Mouse (Mus musculus) thymus, postnatal 4 days (tissue): ENCODE measurements around the gene Phyhd1.

Experiments
- DNase-seq: peaks from one replicate; pipeline ENCODE4 v3.0.0; 2021

Phyhd1 gene

GRCm38 (mm10) chr2:30285416-30286181, 19.6 kb downstream of the Phyhd1 start:
- DNase-seq = no peak

- DNase-seq = peak; percentile 100
Measured at GRCm38 (mm10) chr2:30286192-30287026, 20.4 kb downstream of the Phyhd1 start, which contains the start of the genes Dolk and Nup188. Dolk (minus strand) TSS chr2:30286334. Nup188 (plus strand) TSS chr2:30286397.

DNA sequence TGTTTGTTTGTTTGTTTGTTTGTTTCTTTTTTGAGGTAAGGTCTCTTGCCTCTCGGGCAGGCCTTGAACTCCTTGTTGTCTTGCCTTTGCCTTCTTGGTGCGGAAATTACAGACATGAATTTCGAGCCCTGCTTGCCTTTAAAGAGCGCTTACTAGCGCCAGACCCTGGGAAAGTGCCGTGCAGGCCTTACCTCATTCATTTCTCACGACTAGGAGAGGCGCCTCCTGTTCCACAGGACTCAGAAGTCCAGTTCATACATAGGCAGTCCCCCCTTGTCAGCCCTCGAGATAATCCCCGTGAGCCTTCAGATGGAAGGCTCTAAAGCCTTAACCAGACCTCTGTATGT, 21.0 kb downstream of the Phyhd1 start:
- peak; percentile 43 for DNase-seq

GRCm38 (mm10) chr2:30299525-30299924, 33.5 kb downstream of the Phyhd1 start:
- DNase-seq = no peak

- no peak for DNase-seq
Measured at GRCm38 (mm10) chr2:30299966-30300365, 34.0 kb downstream of the Phyhd1 start.

GRCm38 (mm10) chr2:30306087-30306486, 40.1 kb downstream of the Phyhd1 start:
- DNase-seq = no peak

- DNase-seq = no peak
Measured at GRCm38 (mm10) chr2:30309351-30309750, 43.3 kb downstream of the Phyhd1 start.

DNA sequence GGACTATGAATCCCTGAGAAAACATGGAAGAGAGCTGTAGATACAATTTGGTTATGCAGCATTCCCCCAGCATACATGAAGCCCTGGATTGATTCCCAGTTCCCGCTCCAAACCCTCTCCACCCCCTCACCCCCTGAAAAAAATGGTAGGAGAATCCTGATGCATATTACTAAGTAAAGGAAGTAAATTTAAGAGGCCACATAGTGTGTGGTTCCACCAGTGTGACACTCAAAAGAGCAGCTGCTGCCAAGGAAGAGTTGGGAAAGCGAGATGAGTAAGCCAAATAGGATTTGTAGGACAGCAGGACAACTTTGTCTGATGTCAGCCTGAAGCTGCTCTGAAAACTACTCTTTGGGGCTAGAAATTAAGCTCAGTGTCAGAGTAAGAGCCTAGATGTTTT, 45.5 kb downstream of the Phyhd1 start:
- DNase-seq = no peak

DNA sequence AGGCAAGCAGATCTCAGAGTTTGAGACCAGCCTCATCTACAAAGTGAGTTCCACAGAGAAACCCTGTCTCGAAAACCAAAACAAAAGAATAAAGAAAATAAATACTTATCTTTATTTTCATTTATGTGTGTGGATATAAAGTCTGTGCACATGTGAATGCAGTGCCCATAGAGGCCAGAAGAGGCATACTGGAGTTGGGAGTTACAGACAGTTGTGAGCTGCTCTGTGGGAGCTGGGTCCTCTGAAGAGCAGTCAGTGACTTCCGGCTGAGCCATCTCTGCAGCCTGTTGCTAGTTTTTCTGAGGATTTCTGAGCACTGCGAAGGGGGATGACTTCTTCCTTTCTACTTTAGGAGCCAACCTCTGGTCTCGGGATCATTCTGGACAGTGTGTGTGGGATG, 50.1 kb downstream of the Phyhd1 start:
- peak; percentile 16 for DNase-seq

GRCm38 (mm10) chr2:30316955-30317354, 51.0 kb downstream of the Phyhd1 start:
- DNase-seq = no peak

- DNase-seq = no peak
Measured at GRCm38 (mm10) chr2:30319260-30319659, 53.3 kb downstream of the Phyhd1 start.

- no peak for DNase-seq
Measured at GRCm38 (mm10) chr2:30323111-30323510, 57.1 kb downstream of the Phyhd1 start.

GRCm38 (mm10) chr2:30325296-30325695, 59.3 kb downstream of the Phyhd1 start:
- no peak for DNase-seq

GRCm38 (mm10) chr2:30327276-30327675, 61.3 kb downstream of the Phyhd1 start:
- no peak for DNase-seq

DNA sequence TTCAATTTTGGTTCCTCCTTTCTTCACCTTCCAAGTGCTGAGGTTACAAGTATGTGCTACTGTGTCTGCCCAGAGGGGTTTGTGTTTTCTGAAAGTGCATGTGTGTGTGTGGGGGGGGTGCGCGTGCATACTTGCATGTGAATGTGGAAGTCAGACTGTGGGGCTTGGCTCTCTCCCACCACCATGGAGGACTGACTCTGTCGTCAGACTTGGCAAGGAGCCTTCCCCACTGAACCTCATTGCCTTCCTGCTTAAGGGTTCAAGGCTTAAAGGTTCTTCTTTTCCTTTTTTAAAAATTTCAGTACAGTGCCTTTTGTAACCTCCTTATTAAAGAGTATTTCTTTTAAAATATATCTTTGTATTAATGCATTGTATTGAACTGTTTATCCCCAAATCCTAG, 62.8 kb downstream of the Phyhd1 start:
- no peak for DNase-seq
